Mouse (Mus musculus) Muller cell, postnatal 12 days (primary cell): Measurements from ENCODE around the gene Fam71f1.
A peak's percentile ranks its signal among the peaks of the same experiment; 100 is the strongest.
"Not testable (repeated sequence)": the region's sequence is repeated elsewhere in the genome, so short reads cannot be mapped to it uniquely, and the experiment has no call there.

ENCODE experiments used
- DNase-seq: peaks from one replicate; pipeline ENCODE4 v3.0.0-alpha.2; 2015; ENCODE audit errors: inconsistent ontology term

Fam71f1 gene

DNA sequence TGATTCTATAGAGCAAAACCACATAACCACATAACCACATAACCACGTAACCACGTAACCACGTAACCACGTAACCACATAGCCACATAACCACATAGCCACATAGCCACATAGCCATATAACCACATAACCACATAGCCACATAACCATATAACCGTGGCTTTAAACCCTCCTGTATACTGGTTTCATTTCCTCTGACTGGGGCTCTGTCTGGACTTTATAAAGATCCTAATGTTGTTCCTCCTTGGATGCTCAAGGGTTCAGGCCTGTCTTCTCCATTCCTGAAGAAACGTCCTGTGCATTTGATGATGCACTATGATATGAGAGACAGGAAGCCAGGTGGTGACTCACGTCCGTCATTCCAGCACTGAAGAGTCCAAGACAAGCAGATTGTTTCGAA, 8.0 kb downstream of the Fam71f1 start:
- no peak for DNase-seq

DNA sequence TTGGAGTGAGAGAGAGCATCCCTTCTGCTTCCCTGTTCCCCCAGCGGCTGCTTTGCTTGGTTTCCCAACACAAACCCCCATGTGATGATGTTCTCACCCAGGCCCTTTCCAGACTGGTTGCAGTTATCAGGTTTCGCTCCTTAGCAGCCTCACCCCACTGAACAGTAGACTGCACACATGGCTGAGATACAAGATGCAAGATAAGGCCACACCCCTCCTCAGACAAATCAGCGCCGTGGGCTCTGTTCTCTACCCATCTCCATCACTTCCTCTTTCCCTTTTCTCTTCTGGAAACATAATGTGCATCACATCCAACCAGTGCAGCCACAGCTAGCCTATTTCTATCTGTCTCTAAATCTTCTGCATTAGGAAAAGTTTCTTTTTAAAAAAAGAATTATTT, 10.6 kb downstream of the Fam71f1 start:
- DNase-seq, result no peak

DNA sequence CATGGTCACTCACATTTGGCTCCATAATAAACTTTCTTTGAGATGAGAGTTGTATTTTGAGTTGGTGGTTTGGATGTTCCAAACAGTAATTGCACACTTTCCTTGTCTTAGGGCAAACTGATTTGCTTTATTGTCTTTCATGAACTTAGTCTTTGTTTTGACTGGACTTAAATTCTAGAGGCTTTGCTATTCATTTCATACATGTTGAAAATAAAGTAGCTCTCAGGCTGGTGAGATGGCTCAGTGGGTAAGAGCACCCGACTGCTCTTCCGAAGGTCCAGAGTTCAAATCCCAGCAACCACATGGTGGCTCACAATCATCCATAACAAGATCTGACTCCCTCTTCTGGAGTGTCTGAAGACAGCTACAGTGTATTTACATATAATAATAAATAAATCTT, 27.6 kb downstream of the Fam71f1 start:
- DNase-seq, result not testable (repeated sequence)

DNA sequence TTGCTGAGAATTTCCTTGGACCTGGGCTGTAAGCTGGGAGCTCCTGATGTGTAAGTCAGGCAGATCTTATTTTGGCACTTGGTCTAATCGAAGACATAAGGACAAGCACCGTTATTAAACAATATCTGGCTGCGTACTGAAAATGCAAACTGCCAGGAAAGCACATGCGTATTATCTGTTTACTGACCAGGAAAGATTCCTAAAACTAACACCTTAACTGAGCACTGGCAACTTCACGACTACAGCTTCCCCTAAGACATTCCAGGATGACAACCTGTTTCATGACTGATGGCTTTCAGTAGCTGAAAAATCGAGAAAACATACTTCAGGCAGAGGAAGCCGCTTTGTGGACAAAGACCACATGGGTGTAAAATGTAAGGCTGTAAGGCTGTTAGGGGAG, 28.2 kb downstream of the Fam71f1 start:
- no peak for DNase-seq

DNA sequence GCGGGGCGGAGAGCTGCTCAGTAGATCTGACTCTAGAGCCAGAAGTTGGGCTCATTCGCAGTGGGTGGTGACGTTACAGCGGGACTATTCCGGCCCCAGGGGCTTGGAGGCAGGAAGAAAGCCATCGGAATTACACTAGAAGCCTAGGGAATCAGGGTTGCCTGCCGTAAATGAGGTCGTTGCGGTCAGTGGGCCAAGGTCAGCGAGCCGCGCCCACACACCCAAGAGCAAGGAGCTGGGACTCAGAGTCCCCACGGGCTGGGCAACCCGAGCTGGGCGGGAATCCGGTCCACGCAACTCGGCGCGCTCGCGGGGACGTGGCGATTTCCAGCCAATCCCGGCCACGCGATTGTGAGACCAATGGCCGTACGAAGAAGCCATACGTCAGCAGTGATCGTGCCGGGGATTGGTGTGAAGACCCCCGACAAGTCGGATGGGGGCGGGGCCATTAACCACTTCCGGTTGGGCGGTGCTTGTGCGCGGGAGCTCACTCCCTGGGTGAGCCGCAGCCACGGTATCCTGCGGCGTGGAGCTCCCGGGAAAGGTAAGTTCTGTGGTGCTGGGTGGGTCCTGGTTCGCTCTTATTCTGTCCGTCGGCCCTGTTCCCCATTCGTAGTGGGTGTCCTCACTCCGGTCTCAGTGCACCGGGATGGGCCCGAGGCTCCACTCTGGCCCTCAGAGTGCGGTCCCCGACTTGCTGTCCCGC, 28.9 kb downstream of the Fam71f1 start, which contains the start of gene Calu:
Calu (plus strand) TSS at position 405 of the 706 bp plus-strand sequence.
- DNase-seq, result peak; percentile 100

DNA sequence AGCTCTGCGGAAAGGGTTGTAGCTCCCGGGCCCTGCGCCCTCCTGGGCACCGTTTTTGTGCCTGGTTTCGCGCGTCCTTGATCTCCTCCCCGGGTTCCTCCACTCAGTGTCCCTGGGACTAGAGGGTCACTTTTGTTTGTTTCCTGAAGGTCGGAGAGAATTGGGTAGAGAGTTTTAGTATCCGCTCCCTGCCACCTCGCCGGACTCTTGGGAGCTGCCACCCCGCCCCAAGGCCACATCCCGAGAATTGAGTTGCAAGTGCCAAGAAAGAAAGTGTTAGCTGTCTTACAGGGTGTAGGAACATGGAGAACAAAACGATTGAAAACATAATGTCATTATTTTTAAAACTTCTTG, 29.4 kb downstream of the Fam71f1 start:
- no peak for DNase-seq

DNA sequence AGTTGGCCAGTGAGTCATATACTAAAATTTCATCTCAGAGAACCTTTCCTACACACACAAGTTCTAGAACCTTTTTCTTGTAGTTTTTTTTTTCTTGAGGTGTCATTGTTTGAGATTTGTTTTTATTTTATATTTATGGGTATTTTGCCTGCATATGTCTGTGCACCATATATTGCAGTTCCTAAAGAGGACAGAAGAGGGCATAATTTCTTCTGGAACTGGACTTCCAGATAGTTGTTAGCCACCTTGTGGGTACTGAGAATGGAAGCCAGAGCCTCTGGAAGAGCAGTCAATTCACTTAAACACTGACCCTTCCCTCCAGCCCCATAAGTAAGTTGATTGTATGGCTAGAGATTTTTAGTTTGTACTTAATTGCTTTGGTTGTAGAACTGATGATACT, 32.7 kb downstream of the Fam71f1 start:
- DNase-seq, result no peak

DNA sequence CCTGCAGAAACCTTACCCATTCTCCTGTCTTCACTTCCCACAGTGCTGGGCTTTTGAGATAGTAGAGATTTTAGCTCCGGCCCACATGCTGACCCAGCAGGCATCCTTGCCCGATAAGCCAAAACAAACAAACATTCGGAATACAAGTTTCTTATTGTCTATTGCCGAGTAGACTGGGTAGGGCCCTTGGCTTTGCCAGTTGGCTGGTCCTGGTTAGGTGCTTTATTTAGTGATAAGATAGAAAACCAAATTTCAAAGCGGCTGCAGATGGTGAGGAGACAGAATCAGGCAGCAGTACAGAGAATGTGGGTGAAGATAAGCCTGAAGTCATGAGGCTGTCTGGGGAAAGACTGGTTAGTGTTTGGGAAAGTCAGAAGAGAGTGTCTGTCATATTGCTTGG, 33.9 kb downstream of the Fam71f1 start:
- DNase-seq, result no peak

DNA sequence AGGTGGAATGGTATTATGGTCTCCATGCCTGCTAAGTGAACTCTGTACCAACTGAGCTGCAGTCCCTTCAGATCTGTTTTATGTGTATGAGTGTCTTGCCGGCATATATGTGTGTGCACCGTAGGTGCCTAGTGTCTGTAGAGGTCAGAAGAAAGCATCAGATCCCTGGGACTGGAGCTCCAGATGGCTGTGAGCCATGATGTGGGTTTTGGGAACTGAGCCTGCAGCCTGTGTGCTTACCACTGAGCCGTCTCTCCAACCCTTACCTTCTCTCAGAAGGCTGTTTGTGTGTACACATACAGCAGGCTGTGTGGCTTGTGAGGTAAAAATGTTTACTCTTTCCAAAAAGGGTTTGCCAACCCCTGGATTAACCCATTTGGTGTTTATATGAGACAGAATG, 40.4 kb downstream of the Fam71f1 start:
- no peak for DNase-seq

DNA sequence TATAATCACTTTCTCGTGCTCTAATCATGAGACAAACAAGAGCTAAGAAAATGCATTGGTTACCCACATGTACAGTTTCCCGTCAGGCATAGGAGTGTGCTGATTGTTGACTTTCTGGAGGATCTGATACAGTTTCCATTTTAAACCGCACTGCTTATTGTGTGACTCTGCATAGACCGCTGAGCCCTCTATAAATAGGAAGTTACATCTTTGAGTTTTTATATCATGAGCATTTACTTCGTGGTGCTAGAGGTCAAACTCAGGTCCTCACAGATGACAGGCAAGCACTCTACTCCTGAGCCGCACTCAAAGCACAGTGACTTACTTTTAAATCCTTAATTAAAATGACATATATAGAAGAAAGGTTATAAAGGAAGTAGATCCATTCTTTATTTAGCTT, 41.3 kb downstream of the Fam71f1 start:
- no peak for DNase-seq

DNA sequence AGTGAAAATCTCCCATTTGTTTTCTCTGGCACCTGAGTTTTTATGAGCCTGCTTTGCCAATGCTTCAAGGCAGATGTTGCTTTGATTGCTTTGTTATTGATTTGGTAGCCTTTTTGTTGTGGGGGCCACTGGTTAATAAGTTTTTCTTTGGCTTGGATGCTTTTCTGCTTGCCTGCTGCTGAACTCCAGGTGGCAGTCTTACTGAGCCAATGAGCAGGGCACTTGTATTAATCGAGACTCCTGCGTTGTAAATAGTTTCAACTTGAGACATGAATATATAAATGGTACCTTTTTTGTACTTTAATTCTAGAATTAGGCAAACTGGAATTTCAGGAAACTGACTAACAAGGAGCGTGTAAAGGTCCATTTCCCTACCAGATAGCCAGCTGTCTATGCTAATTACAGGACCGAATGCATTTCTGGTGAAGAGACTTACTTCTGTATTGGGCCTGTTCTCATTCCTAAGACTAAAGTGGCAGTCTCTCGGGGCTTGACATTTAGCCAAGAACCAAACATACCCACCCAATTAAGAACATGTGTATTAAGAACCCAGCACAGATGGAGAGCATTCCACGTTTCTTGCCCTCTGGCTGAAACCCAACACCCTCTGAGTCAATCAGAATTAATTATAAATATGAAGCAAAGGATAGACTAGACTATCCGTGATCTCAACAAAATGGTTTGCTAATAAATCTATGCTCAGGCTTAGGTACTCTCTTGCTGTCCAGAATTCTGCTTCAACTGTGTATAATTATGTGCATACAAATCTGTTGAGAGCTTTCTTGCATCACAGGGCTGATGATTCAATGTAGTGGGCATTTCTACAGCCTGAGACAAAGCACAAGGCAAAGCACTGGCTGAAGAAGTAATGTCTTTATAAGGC, 43.5 kb downstream of the Fam71f1 start:
- DNase-seq, result peak; percentile 88

DNA sequence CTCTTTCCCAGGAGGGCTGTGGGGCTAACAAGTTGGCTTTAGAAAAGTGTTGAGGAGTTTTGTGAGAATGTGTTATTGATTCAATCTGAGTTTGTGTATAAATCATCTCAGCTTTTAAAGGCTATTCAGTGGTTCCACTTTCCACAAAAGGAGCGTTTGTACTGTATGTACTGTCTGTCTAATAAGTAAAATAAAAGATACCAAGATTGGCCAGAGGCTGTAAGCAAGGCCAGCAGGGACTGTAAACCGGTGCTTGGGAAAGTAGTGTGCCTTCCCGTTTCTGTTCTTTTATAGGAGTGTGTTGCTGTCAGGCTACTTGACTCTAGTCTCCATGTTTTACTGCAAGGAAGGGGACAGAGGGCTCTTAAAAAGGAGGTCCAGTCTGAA, 44.2 kb downstream of the Fam71f1 start:
- no peak for DNase-seq

DNA sequence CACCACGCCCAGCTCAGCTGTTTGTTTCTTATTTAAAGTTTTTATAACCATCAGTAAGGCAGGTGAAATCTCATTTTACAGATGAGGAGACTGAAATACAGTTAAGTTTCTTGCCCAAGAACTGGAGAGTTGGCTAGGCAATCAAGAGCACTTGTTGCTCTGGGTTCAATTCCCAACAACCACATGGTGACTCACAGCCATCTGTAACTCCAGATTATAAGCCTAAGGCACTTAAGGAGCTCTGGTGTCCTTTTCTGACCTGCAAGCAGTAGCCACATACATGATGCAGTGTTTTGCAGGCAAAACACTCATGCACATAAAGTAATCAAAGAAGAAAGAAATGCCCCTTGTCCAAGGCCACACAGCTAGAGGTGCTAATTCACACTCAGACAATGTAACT, 46.3 kb downstream of the Fam71f1 start:
- DNase-seq, result no peak

DNA sequence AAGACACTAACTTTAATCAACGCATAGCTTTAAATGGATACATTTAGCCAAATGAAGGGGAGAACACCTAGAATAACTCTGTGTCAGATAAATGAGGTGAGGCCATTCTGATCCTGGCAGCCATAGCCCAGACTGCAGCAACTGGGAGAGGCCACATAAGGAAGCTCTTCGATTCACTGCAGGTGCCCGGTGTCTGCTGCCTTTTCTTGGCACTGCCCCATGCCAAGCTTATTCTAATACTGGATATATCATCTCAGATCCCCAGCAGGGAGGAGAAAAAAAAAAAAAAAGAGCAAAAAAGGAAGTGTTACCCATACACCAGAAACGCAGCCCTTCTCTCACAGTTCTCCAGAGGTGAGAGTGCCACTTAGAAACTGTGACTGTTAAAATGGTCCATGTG, 58.4 kb downstream of the Fam71f1 start:
- no peak for DNase-seq

DNA sequence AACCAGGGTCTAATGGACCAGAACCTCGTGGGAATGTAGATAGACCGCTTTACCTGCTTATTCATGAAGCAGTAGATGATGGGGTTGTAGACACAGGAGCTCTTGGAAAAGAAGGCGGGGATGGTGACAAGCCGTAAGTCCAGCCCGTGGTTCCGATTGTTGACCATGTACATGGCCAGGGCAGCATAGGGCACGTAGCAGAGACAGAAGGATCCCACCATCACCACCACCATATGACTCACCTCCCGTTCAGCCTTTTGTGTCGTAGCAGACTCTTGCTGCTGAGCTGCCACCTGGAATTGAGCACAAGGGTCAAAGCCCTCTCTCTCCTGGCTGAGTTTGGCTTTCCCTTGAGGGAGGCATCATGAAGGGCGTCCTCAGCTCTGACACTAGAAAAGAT, 59.7 kb downstream of the Fam71f1 start:
- no peak for DNase-seq

DNA sequence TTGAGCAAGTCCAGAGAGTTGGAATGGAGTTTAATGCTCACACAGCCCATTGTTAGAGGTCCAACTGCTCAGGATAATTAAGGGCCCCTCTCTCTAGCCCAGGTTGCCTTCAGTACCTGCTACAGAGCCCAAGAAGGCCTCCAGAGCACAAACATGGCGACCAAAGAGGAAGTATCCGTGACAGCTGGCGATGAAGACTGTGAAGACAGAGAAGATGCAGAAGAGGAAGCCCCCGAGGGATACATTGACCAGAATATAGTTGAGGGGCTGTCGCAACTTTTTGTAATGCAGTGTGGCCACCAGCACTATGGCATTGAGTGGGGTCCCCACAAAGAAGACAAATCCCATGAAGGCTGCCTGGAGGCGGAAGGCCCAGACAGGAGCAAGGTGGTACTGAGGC, 61.0 kb downstream of the Fam71f1 start:
- no peak for DNase-seq

DNA sequence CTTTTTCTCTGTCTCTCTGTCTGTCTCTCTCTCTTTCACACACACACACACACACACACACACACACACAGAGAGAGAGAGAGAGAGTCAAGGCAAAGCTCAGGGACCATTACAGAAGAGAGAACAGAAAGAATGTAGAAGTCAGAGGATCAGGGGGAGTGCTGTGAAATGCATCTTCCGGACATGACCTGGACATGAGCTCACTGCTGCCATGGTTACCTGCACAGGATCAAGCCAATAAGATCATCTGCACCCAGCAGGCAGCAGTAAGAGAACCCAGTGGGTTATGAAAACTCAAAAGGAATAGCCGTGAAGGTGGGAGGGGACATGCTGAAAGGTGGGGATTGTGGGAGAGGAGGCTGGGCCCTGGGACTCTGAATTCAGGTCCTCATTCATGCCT, 63.5 kb downstream of the Fam71f1 start:
- peak; percentile 34 for DNase-seq
